Mouse (Mus musculus) retina, postnatal 7 days (tissue): ENCODE measurements around the gene Adarb2.

Source experiments
- DNase-seq: peaks from one replicate; pipeline ENCODE4 v3.0.0-alpha.2; 2012; ENCODE audit warnings: low read depth, low spot score

Gene Adarb2

GRCm38 (mm10) chr13:8202681-8203476, at the start of gene Adarb2:
TSS of gene Adarb2 (plus strand) at chr13:8202866.
- DNase-seq = peak; percentile 23

- peak; percentile 5 for DNase-seq
These were observed 28.9 kb upstream of the Adarb2 start for GRCm38 (mm10) chr13:8173800-8174199.

- DNase-seq = no peak
These were observed 10.7 kb upstream of the Adarb2 start for GRCm38 (mm10) chr13:8191977-8192376.

- no peak for DNase-seq
These were observed 3.3 kb upstream of the Adarb2 start for GRCm38 (mm10) chr13:8199186-8199880.

GRCm38 (mm10) chr13:8203477-8203813, 779 bp downstream of the Adarb2 start:
- DNase-seq = no peak

GRCm38 (mm10) chr13:8207337-8207736, 4.7 kb downstream of the Adarb2 start:
- DNase-seq = no peak

- no peak for DNase-seq
These were observed 8.1 kb downstream of the Adarb2 start for GRCm38 (mm10) chr13:8210776-8211175.

- DNase-seq = no peak
These were observed 36.2 kb downstream of the Adarb2 start for GRCm38 (mm10) chr13:8238871-8239270.

GRCm38 (mm10) chr13:8248016-8248667, 45.5 kb downstream of the Adarb2 start:
- DNase-seq = no peak

- DNase-seq = no peak
These were observed 69.7 kb downstream of the Adarb2 start for GRCm38 (mm10) chr13:8272158-8272945.

GRCm38 (mm10) chr13:8283116-8283515, 80.5 kb downstream of the Adarb2 start:
- DNase-seq = no peak

- DNase-seq = no peak
These were observed 113.9 kb downstream of the Adarb2 start for GRCm38 (mm10) chr13:8316347-8317141.

- DNase-seq = no peak
These were observed 131.2 kb downstream of the Adarb2 start for GRCm38 (mm10) chr13:8333589-8334455.

- no peak for DNase-seq
These were observed 131.9 kb downstream of the Adarb2 start for GRCm38 (mm10) chr13:8334580-8334979.

GRCm38 (mm10) chr13:8341086-8341807, 138.6 kb downstream of the Adarb2 start:
- no peak for DNase-seq

GRCm38 (mm10) chr13:8347147-8347546, 144.5 kb downstream of the Adarb2 start:
- DNase-seq = no peak

- no peak for DNase-seq
These were observed 149.7 kb downstream of the Adarb2 start for GRCm38 (mm10) chr13:8352341-8352740.

GRCm38 (mm10) chr13:8352952-8353351, 150.3 kb downstream of the Adarb2 start:
- no peak for DNase-seq

- DNase-seq = no peak
These were observed 162.9 kb downstream of the Adarb2 start for GRCm38 (mm10) chr13:8365523-8365922.
